Mouse (Mus musculus) 3T3-L1 (cell line): ENCODE results near the gene Olfr692.
A peak's percentile ranks its signal among the peaks of the same experiment; 100 is the strongest.
"Not testable (repeated sequence)": the region's sequence is repeated elsewhere in the genome, so short reads cannot be mapped to it uniquely, and the experiment has no call there.

Experiments
- DNase-seq: peaks from one replicate; pipeline ENCODE4 v3.0.0-alpha.2; 2015; ENCODE audit warnings: low read depth, low spot score

The Olfr692 gene

GRCm38 (mm10) chr7:105367930-105368329 lies at the start of gene Olfr692:
Olfr692 (plus strand) TSS chr7:105368230.
- DNase-seq, result no peak

GRCm38 (mm10) chr7:105325302-105325701 lies 42.7 kb upstream of the Olfr692 start:
- DNase-seq, result no peak

- DNase-seq, result no peak
These were observed 34.0 kb upstream of the Olfr692 start, which contains the start of gene Olfr690 for GRCm38 (mm10) chr7:105334004-105334403. Olfr690 (minus strand) TSS chr7:105334104.

DNA sequence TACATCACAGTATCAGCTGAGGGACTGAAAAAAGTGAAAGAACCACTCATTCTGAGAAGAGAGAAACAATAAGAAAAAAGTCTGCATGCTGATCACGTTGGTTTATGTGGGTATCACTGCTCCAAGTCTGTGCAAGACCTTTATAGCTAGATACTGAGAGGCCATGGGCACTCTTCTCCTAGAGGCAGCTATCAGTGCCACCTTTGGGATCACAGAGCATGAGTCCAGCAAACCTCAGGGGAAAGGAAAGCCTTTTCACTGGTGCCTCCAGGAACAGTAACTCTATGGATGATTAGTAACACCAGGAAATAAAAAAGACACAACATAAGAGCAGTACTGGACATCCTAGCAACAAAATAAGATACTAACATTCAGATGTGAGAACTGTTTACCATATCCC lies 25.9 kb upstream of the Olfr692 start, which contains the start of gene Olfr691:
Gene Olfr691, minus strand, starts transcription at position 101 of the 400 bp plus-strand sequence.
- no peak for DNase-seq

- DNase-seq, result no peak
These were observed 25.3 kb upstream of the Olfr692 start for GRCm38 (mm10) chr7:105342752-105343151.

GRCm38 (mm10) chr7:105356064-105356463 lies 12.0 kb upstream of the Olfr692 start:
- not testable (repeated sequence) for DNase-seq

DNA sequence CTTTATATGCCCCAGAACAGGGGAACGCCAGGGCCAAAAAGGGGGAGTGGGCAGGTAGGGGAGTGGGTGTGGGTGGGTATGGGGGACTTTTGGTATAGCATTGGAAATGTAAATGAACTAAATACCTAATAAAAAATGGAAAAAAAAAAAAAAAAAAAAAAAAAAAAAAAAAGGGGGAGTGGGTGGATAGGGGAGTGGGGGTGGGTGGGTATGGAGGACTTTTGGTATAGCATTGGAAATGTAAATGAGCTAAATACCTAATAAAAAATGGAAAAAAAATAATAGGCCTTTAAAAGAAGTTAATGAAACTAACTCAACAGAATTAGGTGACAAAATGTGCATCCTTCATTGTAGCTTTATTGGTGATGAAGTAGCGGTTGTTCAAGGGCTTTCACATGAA lies 11.5 kb upstream of the Olfr692 start:
- not testable (repeated sequence) for DNase-seq

DNA sequence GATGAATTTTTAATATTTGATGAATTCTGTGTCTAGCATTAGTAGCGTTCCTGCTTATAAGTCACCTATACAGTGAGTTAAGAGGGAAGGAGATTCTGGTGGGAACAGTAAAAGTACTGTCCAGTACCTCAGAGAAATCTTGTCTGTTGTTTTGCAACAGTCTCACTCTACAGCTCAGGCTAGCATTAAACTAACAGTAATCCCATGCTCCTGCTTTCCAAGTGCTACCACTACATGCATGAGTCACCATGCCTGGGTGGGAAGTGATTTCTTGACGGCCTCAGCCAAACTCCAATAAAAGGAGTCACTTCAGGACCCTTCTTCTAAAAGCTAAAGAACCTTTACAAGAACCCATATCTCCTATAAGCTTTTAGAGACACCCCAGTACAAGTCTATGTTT lies 6.3 kb upstream of the Olfr692 start:
- DNase-seq, result no peak

DNA sequence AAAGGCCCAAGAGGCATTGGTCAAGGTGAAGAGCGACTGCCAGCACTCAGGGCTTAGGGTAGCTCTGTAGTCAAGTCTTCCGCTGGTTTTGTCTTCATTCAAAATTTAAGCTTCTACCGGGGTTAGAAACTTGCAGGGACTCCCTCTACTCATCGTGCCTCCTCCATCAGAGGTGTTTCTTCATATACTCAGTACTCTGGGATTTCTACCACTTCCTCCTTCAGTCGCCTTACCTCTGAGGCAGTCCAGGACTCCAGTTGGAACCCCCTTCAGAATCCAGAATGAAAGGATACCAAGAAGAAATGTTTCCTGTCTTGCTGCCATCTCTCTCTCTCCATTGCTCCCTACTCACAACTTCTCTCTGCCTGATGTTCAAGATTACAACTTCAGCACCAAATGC lies 762 bp upstream of the Olfr692 start:
- no peak for DNase-seq

GRCm38 (mm10) chr7:105368521-105368920 lies 491 bp downstream of the Olfr692 start:
- DNase-seq, result no peak

DNA sequence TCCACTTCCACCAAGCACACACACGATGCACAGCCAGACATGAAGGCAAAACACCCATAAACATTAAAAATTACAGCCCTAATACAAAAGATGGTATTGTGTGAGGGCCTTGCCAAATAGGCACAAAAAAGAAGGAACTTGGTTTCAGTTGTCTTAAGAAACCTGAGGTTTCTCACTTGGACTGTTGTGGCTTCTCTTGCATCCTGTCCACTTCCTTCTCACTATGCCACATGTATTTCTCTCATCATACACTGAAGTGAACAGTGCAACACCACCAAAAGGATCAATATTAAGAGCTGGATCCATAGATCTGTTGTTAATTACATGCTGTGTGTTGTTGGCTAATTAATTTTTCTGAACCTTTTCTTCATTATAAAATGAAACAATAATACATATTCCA lies 4.9 kb downstream of the Olfr692 start:
- no peak for DNase-seq

DNA sequence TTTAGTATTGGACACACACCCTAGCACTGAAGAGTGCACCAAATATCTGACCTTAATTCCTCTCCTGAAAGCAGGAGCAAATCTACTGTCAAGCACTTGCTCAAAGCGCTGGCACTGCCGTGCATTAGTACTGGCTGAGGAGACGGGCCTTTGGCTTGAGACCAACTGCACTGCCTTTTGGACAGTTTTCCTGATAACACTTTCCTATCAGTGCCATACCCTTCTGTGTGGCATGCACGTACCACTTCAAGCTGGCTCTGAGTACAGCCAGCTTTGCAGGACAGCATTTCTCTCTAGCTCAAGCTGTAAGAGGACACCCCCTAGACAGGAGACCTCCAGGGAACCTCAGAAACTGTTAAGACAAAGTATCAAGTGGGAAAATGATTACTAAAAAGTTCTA lies 5.5 kb downstream of the Olfr692 start:
- no peak for DNase-seq

DNA sequence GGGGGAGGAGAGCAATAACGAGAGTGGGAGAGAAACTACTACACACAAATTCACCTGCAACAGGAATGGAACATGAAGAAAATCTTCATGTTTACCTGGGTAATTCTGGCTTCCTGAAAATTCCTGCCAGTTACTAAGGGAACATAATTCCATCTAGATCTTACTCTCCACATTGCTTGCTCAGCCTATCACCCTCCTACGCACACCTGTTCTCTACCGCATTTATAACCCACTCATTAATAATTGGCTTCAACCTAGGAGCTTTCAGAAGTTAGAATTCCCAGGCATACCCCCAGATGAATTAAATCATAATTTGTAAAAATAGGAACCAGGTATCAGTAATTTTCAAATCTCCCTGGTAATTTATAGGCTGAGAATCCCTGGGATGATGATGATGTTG lies 5.9 kb downstream of the Olfr692 start:
- DNase-seq, result no peak

GRCm38 (mm10) chr7:105374866-105375265 lies 6.8 kb downstream of the Olfr692 start, which contains the start of gene Gm5901:
Gm5901 (plus strand) TSS chr7:105375038.
- DNase-seq, result no peak

GRCm38 (mm10) chr7:105380329-105380728 lies 12.3 kb downstream of the Olfr692 start:
- no peak for DNase-seq

DNA sequence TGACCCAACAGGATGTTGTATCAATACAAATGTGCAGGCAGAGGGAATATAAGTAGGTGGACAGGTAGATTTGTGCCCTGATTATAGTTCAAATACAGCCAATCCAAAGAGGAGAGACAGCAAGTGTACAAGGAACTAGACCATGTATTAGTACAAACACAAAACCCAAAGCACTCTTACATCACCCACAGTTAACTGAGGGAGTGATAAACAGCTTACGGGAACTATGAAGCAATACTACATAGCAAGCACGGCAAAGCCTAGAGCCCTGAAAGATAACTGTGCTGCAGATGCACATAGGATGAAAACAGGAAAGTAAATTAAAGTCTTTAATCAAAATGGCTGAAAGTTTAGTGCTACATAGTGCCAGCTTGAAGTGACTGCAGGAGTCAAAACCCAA lies 19.7 kb downstream of the Olfr692 start:
- DNase-seq, result no peak

DNA sequence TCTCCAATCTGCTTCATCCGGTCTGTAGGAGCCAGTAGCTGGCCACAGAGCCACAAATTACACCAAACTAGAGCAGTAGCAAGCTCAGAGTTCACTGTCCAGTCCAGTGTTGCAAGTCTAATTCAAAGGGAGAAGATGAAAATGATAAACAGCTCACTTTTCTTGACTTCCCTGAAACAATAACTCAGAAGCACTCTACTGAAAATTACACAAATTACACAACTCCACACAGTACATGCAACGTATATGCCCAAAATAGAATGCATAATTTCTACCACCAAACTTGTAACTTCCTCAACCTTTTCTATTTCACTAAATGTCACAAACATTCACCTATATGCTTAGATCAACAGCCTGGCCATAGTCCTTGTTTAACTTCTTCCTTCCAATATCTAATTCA lies 22.2 kb downstream of the Olfr692 start:
- no peak for DNase-seq

GRCm38 (mm10) chr7:105394606-105395005 lies 26.6 kb downstream of the Olfr692 start:
- DNase-seq, result no peak

DNA sequence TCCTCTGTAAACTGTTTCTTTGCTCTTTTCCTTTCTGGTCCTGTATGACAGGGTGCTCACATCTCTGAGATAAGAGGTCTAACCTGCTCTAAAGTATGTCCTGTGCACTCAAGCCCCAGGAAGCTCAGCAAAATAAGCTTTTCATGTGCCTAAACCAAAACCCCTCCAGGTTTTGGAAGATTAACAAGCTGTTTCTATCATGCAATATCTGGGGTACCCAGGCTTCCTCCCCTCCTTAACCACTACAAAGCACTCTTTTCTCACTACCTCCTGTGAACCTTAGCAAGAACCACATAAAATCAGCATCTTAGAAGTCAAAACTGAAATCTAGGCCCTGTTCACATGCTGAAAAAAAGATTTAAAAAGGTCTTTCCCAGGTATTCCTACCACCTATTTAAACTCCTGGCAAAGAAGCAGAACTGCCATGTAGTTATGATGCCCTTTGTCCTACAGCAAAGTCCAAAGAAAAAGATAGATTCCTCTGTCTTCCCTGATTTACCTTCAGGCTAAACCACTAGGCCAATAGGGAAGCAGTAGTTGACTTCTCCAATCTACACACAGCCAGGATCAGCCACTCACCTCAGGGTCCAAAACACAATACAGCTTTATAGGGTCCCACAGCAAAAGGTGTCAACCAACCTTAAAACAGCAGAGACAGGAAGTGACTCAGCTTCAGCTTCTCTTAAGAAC lies 27.2 kb downstream of the Olfr692 start:
- peak; percentile 16 for DNase-seq

- DNase-seq, result no peak
These were observed 28.1 kb downstream of the Olfr692 start for GRCm38 (mm10) chr7:105396126-105396525.

DNA sequence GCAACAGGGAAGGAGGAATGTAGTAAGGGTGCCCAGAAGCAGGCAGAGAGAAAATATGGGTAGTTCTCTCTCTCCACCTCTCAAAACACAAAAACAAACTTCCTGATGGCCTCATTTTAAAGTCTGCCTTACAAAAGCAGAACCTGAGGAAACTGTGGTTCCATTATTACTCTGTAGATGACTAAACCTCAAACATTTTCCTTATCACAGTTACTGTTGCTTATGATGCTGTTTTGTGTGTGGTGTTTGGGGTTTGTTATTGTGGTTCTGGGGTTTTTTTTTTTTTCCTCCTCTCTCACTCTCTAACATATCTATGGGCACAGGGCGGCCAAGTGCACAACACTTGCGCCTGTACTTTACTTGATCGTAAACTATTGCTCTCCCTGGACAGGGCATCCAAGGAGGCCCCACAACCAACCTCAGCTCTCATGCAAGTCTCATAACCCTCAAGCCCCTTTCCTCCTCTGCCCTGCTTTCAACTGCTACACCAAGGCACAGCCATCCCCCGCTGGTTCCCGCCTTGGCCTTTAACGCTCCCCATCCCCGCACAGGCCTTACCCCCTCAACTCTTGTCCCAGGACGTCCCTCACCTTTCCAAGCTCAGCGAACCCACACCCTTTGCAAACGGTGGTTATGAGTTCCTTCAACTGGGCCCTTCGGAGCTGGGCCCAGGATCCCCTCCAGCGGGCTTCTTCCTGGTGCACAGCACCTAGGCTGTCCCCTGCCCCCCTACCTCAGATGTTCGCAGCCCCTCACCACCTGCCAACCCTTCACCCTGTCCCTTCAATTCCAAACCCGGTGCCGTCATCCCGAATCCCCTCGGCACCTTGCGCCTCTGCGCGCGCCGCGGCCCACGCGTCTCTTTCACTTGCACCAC lies 31.3 kb downstream of the Olfr692 start:
- DNase-seq, result peak; percentile 26

- DNase-seq, result peak; percentile 99
These were observed 32.0 kb downstream of the Olfr692 start, which contains the start of gene Fam160a2 for GRCm38 (mm10) chr7:105399935-105400624. Fam160a2 (minus strand) TSS chr7:105400054.
